Mouse (Mus musculus) brain, embryonic 14.5 days (tissue): ENCODE results near the gene Zc2hc1c.

Source experiments
- CTCF ChIP-seq: fragments of 200-500 bp; IDR thresholded peaks from 2 replicates; pipeline ENCODE4 v1.5.1; 2012; ENCODE audit warnings: inconsistent platforms, mild to moderate bottlenecking, moderate library complexity, borderline replicate concordance; ENCODE audit not compliant: insufficient read depth, insufficient read length; ENCODE audit errors: extremely low read depth
- POLR2A ChIP-seq: fragments of 200-500 bp; IDR thresholded peaks from 2 replicates; pipeline ENCODE4 v1.6.1; 2012; ENCODE audit warnings: mild to moderate bottlenecking, inconsistent platforms, borderline replicate concordance; ENCODE audit not compliant: poor library complexity, insufficient read depth, insufficient read length, severe bottlenecking; ENCODE audit errors: extremely low read depth

DNA sequence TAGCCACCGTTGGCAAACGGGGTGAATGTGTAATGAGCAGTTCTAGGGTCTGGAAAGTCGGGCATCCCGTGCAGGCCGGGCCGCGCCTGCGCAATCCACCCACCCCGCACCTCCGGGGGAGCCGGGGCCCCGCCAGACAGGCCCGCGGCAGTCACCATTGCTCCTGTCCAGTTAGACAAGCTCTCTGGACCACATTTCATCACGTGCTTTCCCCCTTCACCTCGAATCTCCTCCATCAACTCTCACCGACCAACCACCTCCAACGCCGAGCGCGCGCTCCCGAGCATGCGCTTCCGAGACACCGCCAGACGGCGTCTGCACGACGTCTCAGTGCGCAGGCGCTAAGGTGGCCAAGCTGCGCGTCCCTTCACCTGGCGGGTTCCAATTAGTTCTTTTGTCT is 18.1 kb upstream of the Zc2hc1c start, which contains the start of gene Mlh3:
- TF ChIP-seq CTCF (peak; percentile 44; the same call in 1 of the 2 replicates), POLR2A (peak; percentile 30; the same call in 1 of the 2 replicates)
